Mouse (Mus musculus) spleen, adult 2 months (tissue): ENCODE measurements around the gene Art3.

Experiments used
- CTCF ChIP-seq: fragments of 200-500 bp; IDR thresholded peaks from 2 replicates; pipeline ENCODE4 v1.5.1; 2011; ENCODE audit warnings: mild to moderate bottlenecking, inconsistent platforms; ENCODE audit not compliant: insufficient read depth, insufficient read length, insufficient replicate concordance; ENCODE audit errors: extremely low read depth
- POLR2A ChIP-seq: fragments of 200-500 bp; IDR thresholded peaks from 2 replicates; pipeline ENCODE4 v1.6.1; 2011; ENCODE audit warnings: low read depth, low read length, inconsistent platforms

DNA sequence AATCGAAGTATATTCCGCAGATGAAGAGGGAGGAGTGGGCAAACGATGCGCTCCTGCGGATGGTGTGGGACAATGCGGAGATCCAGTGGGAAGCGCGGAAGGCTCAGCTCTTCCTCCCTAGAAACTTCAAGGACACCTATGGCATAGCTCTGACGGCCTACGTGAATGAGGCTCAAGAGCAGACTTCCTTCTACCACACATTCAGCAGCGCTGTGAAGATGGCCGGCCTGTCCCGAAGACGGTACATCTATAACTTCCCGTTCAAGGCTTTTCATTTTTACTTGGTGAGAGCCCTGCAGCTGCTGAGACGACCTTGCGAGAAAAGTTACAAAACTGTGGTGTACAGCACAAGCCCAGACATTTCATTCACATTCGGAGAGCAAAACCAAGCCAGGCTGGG lies 60.9 kb downstream of the Art3 start:
- no peak for TF ChIP-seq CTCF
- TF ChIP-seq POLR2A, result no peak
